Mouse (Mus musculus): ENCODE results near the gene Bace2. TPM values are rescaled to one million over a fixed set of nuclear protein-coding genes. Genes with fewer than 3 reads are reported as not detected.

Gene Bace2
- total and polyA plus RNA-seq, 3 experiments, result 0.04 to 0.63 (median 0.46) TPM

DNA sequence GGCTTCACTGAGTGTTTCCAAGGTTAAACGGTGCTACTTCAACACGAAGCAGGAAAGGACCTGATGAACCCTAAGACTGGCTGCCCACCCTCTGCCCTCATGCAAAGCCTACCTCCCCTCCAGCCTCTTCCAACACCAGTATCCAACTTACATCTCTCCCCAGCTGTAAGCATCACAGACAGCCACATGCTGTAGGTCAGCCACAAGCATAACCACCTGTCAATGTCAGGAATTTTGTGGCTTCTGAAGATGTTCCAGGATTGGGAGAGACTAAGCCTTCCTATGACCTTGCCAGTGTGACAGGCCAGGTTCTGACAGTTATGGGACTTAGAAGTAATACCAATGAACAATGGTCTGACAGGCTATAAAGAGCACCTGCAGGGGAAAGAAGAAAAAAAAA is 27.9 kb upstream of the Bace2 start:
- Histone ChIP-seq H3K4me3 (replicated peaks in 1 of 3; ENCODE audit: low read depth in 2 of 3, low read length in 2 of 3, poor library complexity in 1 of 3) (no peak overlapping the region), H3K4me2 (ENCODE audit: insufficient read depth, low read depth, poor library complexity, severe bottlenecking) (no peak overlapping the region), H3K9ac (ENCODE audit: insufficient read depth, low read depth) (no peak overlapping the region), H3K79me2 (replicated peaks; ENCODE audit: control insufficient read depth, extremely low read depth, insufficient read depth, poor library complexity, severe bottlenecking) (no peaks in the 10 kb centered on the region), H3K9me3 (replicated peaks; ENCODE audit: low read length) (no peaks in the 10 kb centered on the region), H3K27me3 (replicated peaks) (peaks cover 1% of the 10 kb centered on the region), H3K36me3 (replicated peaks in 1 of 2; ENCODE audit: control insufficient read depth in 1 of 2, insufficient read depth in 1 of 2, low read length in 1 of 2) (no peaks in the 10 kb centered on the region), H3K4me1 (ENCODE audit: control insufficient read depth in 1 of 2, insufficient read depth in 2 of 2) (no peaks in the 10 kb centered on the region), H3K27ac (ENCODE audit: insufficient read depth, low read depth) (no peak overlapping the region)
- in situ Hi-C loops (cut with MboI; ENCODE audit: low pct_ligation_motif_present, low pct_unique_long_range_greater_than_20kb, low sequenced_read_pairs) (no loop called here), dilution Hi-C loops (cut with MboI; ENCODE audit: extremely low pct_ligation_motif_present, extremely low pct_unique_long_range_greater_than_20kb, low sequenced_read_pairs) (no loop called here)
- TF ChIP-seq KAT2A (IDR thresholded peaks at IDR 0.05; ENCODE audit: insufficient replicate concordance, low read length), result no peak
- no peak for TF ChIP-seq JUN (IDR thresholded peaks at IDR 0.05; ENCODE audit: insufficient read depth, low read depth, low read length)
- TF ChIP-seq TBP (conservative IDR thresholded peaks at IDR 0.05; ENCODE audit: low read depth, low read length), result no peak
- no peak for TF ChIP-seq ZC3H11A (IDR thresholded peaks at IDR 0.05; ENCODE audit: low read depth, low read length)
- TF ChIP-seq USF2 (conservative IDR thresholded peaks at IDR 0.05; ENCODE audit: low read depth, low read length), result no peak
- TF ChIP-seq MAFK (IDR thresholded peaks at IDR 0.05; ENCODE audit: insufficient replicate concordance, low read length), result no peak
- no peak for TF ChIP-seq BHLHE40 (IDR thresholded peaks at IDR 0.05; ENCODE audit: low read depth, low read length)
- no peak for TF ChIP-seq POLR2A (IDR thresholded peaks at IDR 0.05; ENCODE audit: low read depth, low read length)
- no peak for TF ChIP-seq NRF1 (IDR thresholded peaks at IDR 0.05; ENCODE audit: low read depth, low read length)
- no peak for TF ChIP-seq MEF2A (IDR thresholded peaks at IDR 0.05; ENCODE audit: borderline replicate concordance, low read depth, low read length)
- no peak for TF ChIP-seq ZKSCAN1 (IDR thresholded peaks at IDR 0.05; ENCODE audit: borderline replicate concordance, low read depth, low read length)
- DNase-seq (ENCODE audit: extremely low read depth), result no peak

DNA sequence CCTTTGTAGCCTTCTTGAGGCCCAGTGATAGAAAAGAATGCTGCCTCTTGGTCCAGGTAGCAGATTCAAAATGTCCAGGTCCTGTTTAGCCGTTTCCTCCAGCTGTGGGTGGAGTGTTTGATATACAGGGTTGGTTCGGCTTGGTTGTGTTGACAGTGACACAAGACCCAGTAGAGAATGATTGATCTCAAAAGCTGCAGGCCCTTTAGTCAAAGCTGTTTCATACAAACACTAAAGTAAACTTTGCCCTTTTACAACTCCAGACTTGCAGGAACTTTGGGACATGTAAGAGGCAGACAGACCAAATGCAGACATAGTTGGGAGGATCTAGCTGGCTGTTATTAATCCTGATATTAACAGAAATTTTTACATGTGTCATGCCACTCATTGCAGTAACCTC is 3.5 kb upstream of the Bace2 start:
- Histone ChIP-seq H3K27ac (ENCODE audit: insufficient read depth, low read depth) (no peak overlapping the region), H3K4me3 (replicated peaks in 1 of 3; ENCODE audit: low read depth in 2 of 3, low read length in 2 of 3, poor library complexity in 1 of 3) (no peak overlapping the region), H3K36me3 (replicated peaks in 1 of 2; ENCODE audit: control insufficient read depth in 1 of 2, insufficient read depth in 1 of 2, low read length in 1 of 2) (no peaks in the 10 kb centered on the region), H3K9me3 (replicated peaks; ENCODE audit: low read length) (no peaks in the 10 kb centered on the region), H3K79me2 (replicated peaks; ENCODE audit: control insufficient read depth, extremely low read depth, insufficient read depth, poor library complexity, severe bottlenecking) (no peaks in the 10 kb centered on the region), H3K27me3 (replicated peaks) (no peaks in the 10 kb centered on the region), H3K4me2 (ENCODE audit: insufficient read depth, low read depth, poor library complexity, severe bottlenecking) (no peak overlapping the region), H3K4me1 (ENCODE audit: control insufficient read depth in 1 of 2, insufficient read depth in 2 of 2) (no peaks in the 10 kb centered on the region; a peak in 1 of 4 replicates), H3K9ac (ENCODE audit: insufficient read depth, low read depth) (no peak overlapping the region)
- no peak for TF ChIP-seq POLR2A (IDR thresholded peaks at IDR 0.05; ENCODE audit: low read depth, low read length)
- no peak for TF ChIP-seq JUND (conservative IDR thresholded peaks at IDR 0.05; ENCODE audit: low read depth, low read length)
- TF ChIP-seq CHD2 (IDR thresholded peaks at IDR 0.05; ENCODE audit: low read length), result no peak
- TF ChIP-seq NRF1 (IDR thresholded peaks at IDR 0.05; ENCODE audit: low read depth, low read length), result no peak
- no peak for TF ChIP-seq PAX5 (IDR thresholded peaks at IDR 0.05; ENCODE audit: low read length)
- TF ChIP-seq ELF1 (IDR thresholded peaks at IDR 0.05; ENCODE audit: low read depth, low read length), result no peak
- no peak for TF ChIP-seq IRF4 (IDR thresholded peaks at IDR 0.05; ENCODE audit: low read depth, low read length)
- TF ChIP-seq MAFK (IDR thresholded peaks at IDR 0.05; ENCODE audit: insufficient replicate concordance, low read length), result no peak
- TF ChIP-seq MXI1 (IDR thresholded peaks at IDR 0.05; ENCODE audit: low read depth, low read length), result no peak
- TF ChIP-seq MAZ (IDR thresholded peaks at IDR 0.05; ENCODE audit: low read depth, low read length), result no peak
- dilution Hi-C loops (cut with MboI; ENCODE audit: extremely low pct_ligation_motif_present, extremely low pct_unique_long_range_greater_than_20kb, low sequenced_read_pairs), result no loop called here
- in situ Hi-C loops (cut with MboI; ENCODE audit: low pct_ligation_motif_present, low pct_unique_long_range_greater_than_20kb, low sequenced_read_pairs), result no loop called here
- no peak for DNase-seq (ENCODE audit: extremely low read depth)

All from CH12.LX (cell line).